Mouse (Mus musculus) cortical plate, adult 2 months (tissue): ENCODE results near the gene Smtn.

ENCODE experiments used
- CTCF ChIP-seq: fragments of 200-500 bp; IDR thresholded peaks from 2 replicates; pipeline ENCODE4 v1.5.1; 2011; ENCODE audit warnings: mild to moderate bottlenecking, control low read depth, low read length; ENCODE audit not compliant: insufficient read depth; ENCODE audit errors: extremely low read depth
- POLR2A ChIP-seq: fragments of 200-500 bp; IDR thresholded peaks from 2 replicates; pipeline ENCODE4 v1.6.1; 2011; ENCODE audit warnings: mild to moderate bottlenecking, low read length, control low read depth; ENCODE audit not compliant: insufficient read depth; ENCODE audit errors: extremely low read depth

- TF ChIP-seq POLR2A (no peak), CTCF (no peak)
Observed at GRCm38 (mm10) chr11:3519051-3519726, 21.2 kb downstream of the Smtn start.
